Mouse (Mus musculus) c-Kit-positive CD71-positive TER-119-positive erythroid progenitor cells, embryonic 14.5 days (primary cell): Measurements from ENCODE around the gene Degs1.
A peak's percentile ranks its signal among the peaks of the same experiment; 100 is the strongest.
"Not testable (repeated sequence)": the region's sequence is repeated elsewhere in the genome, so short reads cannot be mapped to it uniquely, and the experiment has no call there.

Source experiments
- DNase-seq: peaks from one replicate; pipeline ENCODE4 v3.0.0-alpha.2; 2013; ENCODE audit warnings: low spot score

Degs1 gene

GRCm38 (mm10) chr1:182282091-182283075 lies at the start of gene Degs1:
Gene Degs1, minus strand, starts transcription at chr1:182282804.
- DNase-seq, result peak; percentile 92

- no peak for DNase-seq
Observed at GRCm38 (mm10) chr1:182325919-182326318, 43.3 kb upstream of the Degs1 start.

- no peak for DNase-seq
Observed at GRCm38 (mm10) chr1:182324552-182324951, 41.9 kb upstream of the Degs1 start.

- DNase-seq, result no peak
Observed at GRCm38 (mm10) chr1:182323139-182323538, 40.5 kb upstream of the Degs1 start.

- no peak for DNase-seq
Observed at GRCm38 (mm10) chr1:182314201-182314600, 31.6 kb upstream of the Degs1 start.

GRCm38 (mm10) chr1:182313181-182313580 lies 30.6 kb upstream of the Degs1 start:
- no peak for DNase-seq

GRCm38 (mm10) chr1:182311376-182311775 lies 28.8 kb upstream of the Degs1 start:
- DNase-seq, result no peak

GRCm38 (mm10) chr1:182310316-182310715 lies 27.7 kb upstream of the Degs1 start:
- no peak for DNase-seq

GRCm38 (mm10) chr1:182309403-182309802 lies 26.8 kb upstream of the Degs1 start:
- no peak for DNase-seq

- DNase-seq, result no peak
Observed at GRCm38 (mm10) chr1:182302916-182303315, 20.3 kb upstream of the Degs1 start.

- no peak for DNase-seq
Observed at GRCm38 (mm10) chr1:182302176-182302870, 19.7 kb upstream of the Degs1 start.

GRCm38 (mm10) chr1:182297821-182298220 lies 15.2 kb upstream of the Degs1 start:
- DNase-seq, result no peak

- no peak for DNase-seq
Observed at GRCm38 (mm10) chr1:182297246-182297645, 14.6 kb upstream of the Degs1 start.

- DNase-seq, result no peak
Observed at GRCm38 (mm10) chr1:182296816-182297215, 14.2 kb upstream of the Degs1 start.

GRCm38 (mm10) chr1:182296141-182296540 lies 13.5 kb upstream of the Degs1 start:
- DNase-seq, result no peak

- no peak for DNase-seq
Observed at GRCm38 (mm10) chr1:182292291-182292690, 9.7 kb upstream of the Degs1 start.

- DNase-seq, result not testable (repeated sequence)
Observed at GRCm38 (mm10) chr1:182290741-182291140, 8.1 kb upstream of the Degs1 start.

- no peak for DNase-seq
Observed at GRCm38 (mm10) chr1:182289781-182290180, 7.2 kb upstream of the Degs1 start.

GRCm38 (mm10) chr1:182288601-182289000 lies 6.0 kb upstream of the Degs1 start:
- DNase-seq, result no peak

GRCm38 (mm10) chr1:182287781-182288180 lies 5.2 kb upstream of the Degs1 start:
- no peak for DNase-seq

GRCm38 (mm10) chr1:182284795-182285194 lies 2.2 kb upstream of the Degs1 start:
- DNase-seq, result no peak

GRCm38 (mm10) chr1:182283231-182283630 lies 627 bp upstream of the Degs1 start:
- DNase-seq, result no peak

- DNase-seq, result peak; percentile 79
Observed at GRCm38 (mm10) chr1:182281251-182281711, 1.3 kb downstream of the Degs1 start.
